Mouse (Mus musculus): ENCODE data around the gene Plcl1. TPM values are rescaled to one million over a fixed set of nuclear protein-coding genes. Genes with fewer than 3 reads are reported as not detected.

Plcl1 gene
- polyA plus RNA-seq, 2 experiments = 0.05 to 0.12 TPM

GRCm38 (mm10) chr1:55436589-55436988 is 30.9 kb downstream of the Plcl1 start:
- Histone ChIP-seq H3K4me1 (replicated peaks; ENCODE audit: control insufficient read depth in 2 of 2, insufficient read depth in 2 of 2, low read length in 1 of 2) (no peaks in the 10 kb centered on the region), H3K9ac (replicated peaks) (no peak overlapping the region), H3K27me3 (ENCODE audit: control insufficient read depth, insufficient read depth, low read length) (no peaks in the 10 kb centered on the region), H3K4me3 (ENCODE audit: insufficient read depth in 1 of 2, low read depth in 2 of 2, low read length in 2 of 2) (no peak overlapping the region), H3K27ac (no peak overlapping the region), H3K36me3 (replicated peaks; ENCODE audit: control insufficient read depth, insufficient read depth, low read depth) (no peaks in the 10 kb centered on the region), H3K4me2 (ENCODE audit: low read depth) (no peak overlapping the region), H3K9me3 (ENCODE audit: control insufficient read depth, low read length) (no peaks in the 10 kb centered on the region)
- ATAC-seq (ENCODE audit: insufficient read depth) = no peak
- DNase-seq (ENCODE audit: low read depth in 3 of 3, low spot score in 3 of 3) = no peak
- TF ChIP-seq EP300 (IDR thresholded peaks at IDR 0.05; ENCODE audit: low read depth) = no peak
- TF ChIP-seq CTCF (IDR thresholded peaks at IDR 0.05; ENCODE audit: low read depth) = no peak
- WGBS (ENCODE audit: insufficient replicate concordance) = 28% methylated on average over 5 of the region's 5 CpGs

DNA sequence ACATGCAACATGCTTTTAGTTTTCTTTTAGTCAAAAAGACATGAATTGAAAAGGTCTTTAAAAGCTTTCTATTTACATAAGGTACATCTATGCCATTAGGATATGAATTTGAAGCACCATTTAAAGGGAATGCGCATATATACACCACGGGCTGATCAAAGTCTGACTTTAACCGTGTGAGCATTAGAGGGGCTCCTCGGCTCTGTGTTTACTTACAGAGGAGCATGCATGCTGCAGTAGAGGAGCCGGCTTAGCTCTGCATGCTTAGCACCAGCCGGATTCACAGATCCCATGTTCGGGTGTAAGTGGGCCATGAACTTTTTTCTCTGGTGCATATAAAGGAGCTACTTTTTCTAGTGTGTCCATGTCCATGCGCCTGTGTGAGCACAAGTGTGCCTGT is 31.4 kb downstream of the Plcl1 start:
- Histone ChIP-seq H3K4me2 (ENCODE audit: low read depth) (no peak overlapping the region), H3K27me3 (ENCODE audit: control insufficient read depth, insufficient read depth, low read length) (no peaks in the 10 kb centered on the region), H3K9me3 (ENCODE audit: control insufficient read depth, low read length) (no peaks in the 10 kb centered on the region), H3K36me3 (replicated peaks; ENCODE audit: control insufficient read depth, insufficient read depth, low read depth) (no peaks in the 10 kb centered on the region), H3K27ac (no peak overlapping the region), H3K4me1 (replicated peaks; ENCODE audit: control insufficient read depth in 2 of 2, insufficient read depth in 2 of 2, low read length in 1 of 2) (no peaks in the 10 kb centered on the region), H3K4me3 (ENCODE audit: insufficient read depth in 1 of 2, low read depth in 2 of 2, low read length in 2 of 2) (no peak overlapping the region), H3K9ac (replicated peaks) (no peak overlapping the region)
- ATAC-seq (ENCODE audit: insufficient read depth) = no peak
- TF ChIP-seq EP300 (IDR thresholded peaks at IDR 0.05; ENCODE audit: low read depth) = no peak
- no peak for TF ChIP-seq CTCF (IDR thresholded peaks at IDR 0.05; ENCODE audit: low read depth)
- no peak for DNase-seq (ENCODE audit: low read depth in 3 of 3, low spot score in 3 of 3)
- WGBS (ENCODE audit: insufficient replicate concordance) = 52% methylated on average over 8 of the region's 8 CpGs

DNA sequence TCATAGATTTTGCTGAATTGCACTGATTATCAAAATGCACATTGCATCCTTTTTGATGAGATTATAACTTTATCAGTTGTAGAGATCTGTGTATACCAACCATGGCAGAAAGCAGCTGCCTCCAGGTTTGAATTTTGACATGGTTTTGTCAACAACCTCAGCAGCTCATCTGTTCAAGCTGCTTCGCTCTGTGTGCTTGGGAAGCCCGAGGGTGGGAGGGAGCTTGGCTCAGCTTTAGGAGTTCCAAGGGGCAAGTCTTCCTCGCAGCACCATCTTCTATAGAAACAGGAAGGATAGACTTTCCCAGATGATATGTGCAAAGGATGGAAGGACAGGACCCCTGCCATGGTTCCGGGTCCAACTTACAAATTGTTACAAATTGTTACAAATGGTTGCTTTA is 32.9 kb downstream of the Plcl1 start:
- no peaks in the 10 kb centered on the region for H3K27me3 ChIP-seq (ENCODE audit: control insufficient read depth, insufficient read depth, low read length)
- no peak overlapping the region for H3K27ac ChIP-seq
- WGBS (ENCODE audit: insufficient replicate concordance) = 57% methylated on average over 4 of the region's 4 CpGs
- no peaks in the 10 kb centered on the region for H3K4me1 ChIP-seq (replicated peaks; ENCODE audit: control insufficient read depth in 2 of 2, insufficient read depth in 2 of 2, low read length in 1 of 2)
- DNase-seq (ENCODE audit: low read depth in 3 of 3, low spot score in 3 of 3) = no peak
- H3K36me3 ChIP-seq (replicated peaks; ENCODE audit: control insufficient read depth, insufficient read depth, low read depth) = no peaks in the 10 kb centered on the region
- no peak overlapping the region for H3K4me3 ChIP-seq (ENCODE audit: insufficient read depth in 1 of 2, low read depth in 2 of 2, low read length in 2 of 2)
- no peak overlapping the region for H3K9ac ChIP-seq (replicated peaks)
- no peak overlapping the region for H3K4me2 ChIP-seq (ENCODE audit: low read depth)
- H3K9me3 ChIP-seq (ENCODE audit: control insufficient read depth, low read length) = no peaks in the 10 kb centered on the region
- no peak for ATAC-seq (ENCODE audit: insufficient read depth)
- TF ChIP-seq CTCF (IDR thresholded peaks at IDR 0.05; ENCODE audit: low read depth) = no peak

GRCm38 (mm10) chr1:55445043-55445688 is 39.4 kb downstream of the Plcl1 start:
- no peaks in the 10 kb centered on the region for H3K9me3 ChIP-seq (ENCODE audit: control insufficient read depth, low read length)
- no peak overlapping the region for H3K4me3 ChIP-seq (ENCODE audit: insufficient read depth in 1 of 2, low read depth in 2 of 2, low read length in 2 of 2)
- ATAC-seq (ENCODE audit: insufficient read depth) (no peak), DNase-seq (ENCODE audit: low read depth in 3 of 3, low spot score in 3 of 3) (no peak)
- no peaks in the 10 kb centered on the region for H3K4me1 ChIP-seq (replicated peaks; ENCODE audit: control insufficient read depth in 2 of 2, insufficient read depth in 2 of 2, low read length in 1 of 2)
- 64% methylated on average over 6 of the region's 6 CpGs for WGBS (ENCODE audit: insufficient replicate concordance)
- H3K27me3 ChIP-seq (ENCODE audit: control insufficient read depth, insufficient read depth, low read length) = no peaks in the 10 kb centered on the region
- H3K36me3 ChIP-seq (replicated peaks; ENCODE audit: control insufficient read depth, insufficient read depth, low read depth) = no peaks in the 10 kb centered on the region
- TF ChIP-seq EP300 (IDR thresholded peaks at IDR 0.05; ENCODE audit: low read depth) = no peak
- no peak for TF ChIP-seq CTCF (IDR thresholded peaks at IDR 0.05; ENCODE audit: low read depth)
- no peak overlapping the region for H3K4me2 ChIP-seq (ENCODE audit: low read depth)
- no peak overlapping the region for H3K9ac ChIP-seq (replicated peaks)
- H3K27ac ChIP-seq = no peak overlapping the region

DNA sequence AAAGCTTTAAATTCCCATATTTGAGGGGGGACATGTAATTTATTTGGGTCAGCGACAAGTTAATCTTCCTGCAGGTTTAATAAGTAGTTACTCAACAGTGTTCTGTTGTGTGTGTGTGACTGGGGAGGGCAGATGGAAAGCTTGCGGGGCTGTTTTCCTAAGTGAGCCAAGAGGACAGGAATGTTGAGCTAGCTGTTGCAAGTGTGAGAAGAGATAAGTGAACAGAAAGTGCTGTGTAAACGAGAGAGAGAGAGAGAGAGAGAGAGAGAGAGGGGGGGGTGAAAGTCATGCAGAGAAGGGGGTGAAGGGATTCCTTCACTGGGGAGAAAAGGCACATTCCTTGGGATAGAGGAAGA is 39.9 kb downstream of the Plcl1 start:
- ATAC-seq (ENCODE audit: insufficient read depth) (no peak), DNase-seq (ENCODE audit: low read depth in 3 of 3, low spot score in 3 of 3) (no peak)
- Histone ChIP-seq H3K27ac (no peak overlapping the region), H3K36me3 (replicated peaks; ENCODE audit: control insufficient read depth, insufficient read depth, low read depth) (no peaks in the 10 kb centered on the region), H3K27me3 (ENCODE audit: control insufficient read depth, insufficient read depth, low read length) (no peaks in the 10 kb centered on the region), H3K9me3 (ENCODE audit: control insufficient read depth, low read length) (no peaks in the 10 kb centered on the region), H3K4me3 (ENCODE audit: insufficient read depth in 1 of 2, low read depth in 2 of 2, low read length in 2 of 2) (no peak overlapping the region), H3K9ac (replicated peaks) (no peak overlapping the region), H3K4me1 (replicated peaks; ENCODE audit: control insufficient read depth in 2 of 2, insufficient read depth in 2 of 2, low read length in 1 of 2) (no peaks in the 10 kb centered on the region), H3K4me2 (ENCODE audit: low read depth) (no peak overlapping the region)
- whole genome bisulfite sequencing (ENCODE audit: insufficient replicate concordance) = 26% methylated on average over 3 of the region's 3 CpGs
- TF ChIP-seq CTCF (IDR thresholded peaks at IDR 0.05; ENCODE audit: low read depth) = no peak
- TF ChIP-seq EP300 (IDR thresholded peaks at IDR 0.05; ENCODE audit: low read depth) = no peak

Data from liver, embryonic 14.5 days (tissue).